Mouse (Mus musculus): ENCODE results near the gene Gtf2a2. TPM values are rescaled to one million over a fixed set of nuclear protein-coding genes. Genes with fewer than 3 reads are reported as not detected.

Gtf2a2 gene
- polyA plus RNA-seq, 1 experiment from 2014 or later: 149 TPM

DNA sequence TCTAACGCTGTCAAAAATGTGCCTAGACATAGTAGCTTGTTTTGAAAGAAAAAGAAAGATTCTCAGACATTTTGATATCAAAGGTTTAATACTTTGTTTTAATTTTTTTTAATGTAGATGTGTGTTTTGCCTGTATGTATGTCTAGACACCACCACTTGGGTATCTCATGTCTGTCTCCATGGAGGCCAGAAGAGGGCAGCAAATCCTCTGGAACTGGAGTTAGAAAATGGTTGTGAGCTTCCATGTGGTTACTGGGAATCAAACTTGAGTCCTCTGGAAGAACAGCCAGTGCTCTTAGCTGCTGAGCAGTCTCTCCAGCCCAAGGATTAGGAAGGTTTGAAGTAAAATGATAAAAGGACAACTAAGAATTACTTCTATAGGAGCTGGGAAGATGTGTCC, 13.0 kb upstream of the Gtf2a2 start:
- Histone ChIP-seq H3K9ac (replicated peaks) (no peak overlapping the region), H3K4me1 (ENCODE audit: insufficient read depth) (peaks cover 7% of the 10 kb centered on the region; the same call in 1 of the 2 replicates), H3K36me3 (replicated peaks; ENCODE audit: insufficient read depth, low read length) (peaks cover 74% of the 10 kb centered on the region), H3K27ac (ENCODE audit: low read depth) (no peak overlapping the region), H3K27me3 (ENCODE audit: insufficient read depth, low read length) (no peaks in the 10 kb centered on the region), H3K9me3 (ENCODE audit: low read length) (0 out of 2 replicates have a peak, but pooled peaks cover 3% of the 10 kb centered on the region), H3K4me3 (ENCODE audit: low read depth, low read length) (no peak overlapping the region), H3K4me2 (ENCODE audit: low read depth, low read length) (no peak overlapping the region)
- peak; percentile 52 for TF ChIP-seq CTCF (IDR thresholded peaks at IDR 0.05; ENCODE audit: low read depth)
- no peak for TF ChIP-seq EP300 (IDR thresholded peaks at IDR 0.05; ENCODE audit: low read depth)
- ATAC-seq: no peak
- no peak for DNase-seq
- 93% methylated on average over 1 of the region's 1 CpGs for WGBS (ENCODE audit: insufficient replicate concordance)

DNA sequence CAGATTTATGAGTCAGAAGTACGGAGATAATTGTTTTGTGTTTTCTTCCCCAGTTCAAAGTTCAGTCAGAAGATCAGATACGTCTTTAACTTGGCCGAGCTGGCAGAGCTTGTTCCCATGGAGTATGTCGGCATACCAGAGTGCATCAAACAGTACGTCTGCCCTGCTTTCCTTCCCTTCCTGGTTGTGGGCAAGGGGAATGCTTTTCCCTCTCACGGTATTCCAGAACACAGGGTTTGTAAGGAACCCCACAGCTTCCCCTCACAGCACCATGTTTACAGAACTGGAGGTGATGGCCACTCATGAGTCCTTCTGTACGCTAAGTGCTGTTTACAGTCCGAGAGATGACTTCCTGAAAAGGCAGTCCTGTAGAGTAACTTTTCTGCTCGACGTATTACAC, 8.8 kb upstream of the Gtf2a2 start:
- H3K4me3 ChIP-seq (ENCODE audit: low read depth, low read length): no peak overlapping the region
- H3K9ac ChIP-seq (replicated peaks): no peak overlapping the region
- peaks cover 61% of the 10 kb centered on the region for H3K36me3 ChIP-seq (replicated peaks; ENCODE audit: insufficient read depth, low read length)
- peak overlapping the region; percentile 31 for H3K27ac ChIP-seq (ENCODE audit: low read depth)
- TF ChIP-seq CTCF (IDR thresholded peaks at IDR 0.05; ENCODE audit: low read depth): no peak
- no peak for TF ChIP-seq EP300 (IDR thresholded peaks at IDR 0.05; ENCODE audit: low read depth)
- H3K27me3 ChIP-seq (ENCODE audit: insufficient read depth, low read length): no peaks in the 10 kb centered on the region
- DNase-seq: no peak
- 0 out of 2 replicates have a peak, but pooled peaks cover 1% of the 10 kb centered on the region for H3K4me1 ChIP-seq (ENCODE audit: insufficient read depth)
- 0 out of 2 replicates have a peak, but pooled peaks cover 3% of the 10 kb centered on the region for H3K9me3 ChIP-seq (ENCODE audit: low read length)
- WGBS (ENCODE audit: insufficient replicate concordance): 68% methylated on average over 10 of the region's 10 CpGs
- ATAC-seq: no peak
- no peak overlapping the region for H3K4me2 ChIP-seq (ENCODE audit: low read depth, low read length)

DNA sequence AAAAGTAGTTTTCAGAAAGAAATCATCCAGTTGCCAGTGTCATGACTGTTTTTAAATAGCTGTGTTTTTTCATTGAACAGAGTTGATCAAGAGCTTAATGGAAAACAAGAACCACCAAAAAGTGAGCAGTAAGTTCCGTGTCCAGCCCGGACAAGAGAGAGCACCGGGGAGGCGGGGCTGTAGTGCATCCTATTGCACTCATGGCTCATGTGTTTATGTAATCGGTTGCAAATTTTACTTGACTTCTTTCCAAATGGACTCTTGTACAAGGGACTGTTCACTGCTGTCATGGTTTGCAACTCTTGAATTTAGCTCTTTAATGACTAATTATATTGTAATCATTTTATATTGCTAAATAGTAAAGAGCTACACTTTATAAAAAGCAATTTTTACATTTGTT, 5.4 kb upstream of the Gtf2a2 start:
- H3K27ac ChIP-seq (ENCODE audit: low read depth): peak overlapping the region; percentile 22
- H3K36me3 ChIP-seq (replicated peaks; ENCODE audit: insufficient read depth, low read length): peaks cover 41% of the 10 kb centered on the region
- WGBS (ENCODE audit: insufficient replicate concordance): 55% methylated on average over 5 of the region's 5 CpGs
- no peaks in the 10 kb centered on the region for H3K9me3 ChIP-seq (ENCODE audit: low read length)
- H3K9ac ChIP-seq (replicated peaks): no peak overlapping the region
- peaks cover 18% of the 10 kb centered on the region for H3K4me1 ChIP-seq (ENCODE audit: insufficient read depth)
- no peaks in the 10 kb centered on the region for H3K27me3 ChIP-seq (ENCODE audit: insufficient read depth, low read length)
- TF ChIP-seq EP300 (IDR thresholded peaks at IDR 0.05; ENCODE audit: low read depth): peak; percentile 53
- no peak for TF ChIP-seq CTCF (IDR thresholded peaks at IDR 0.05; ENCODE audit: low read depth)
- ATAC-seq (peak; percentile 75), DNase-seq (peak; percentile 64)
- H3K4me2 ChIP-seq (ENCODE audit: low read depth, low read length): no peak overlapping the region
- H3K4me3 ChIP-seq (ENCODE audit: low read depth, low read length): no peak overlapping the region

DNA sequence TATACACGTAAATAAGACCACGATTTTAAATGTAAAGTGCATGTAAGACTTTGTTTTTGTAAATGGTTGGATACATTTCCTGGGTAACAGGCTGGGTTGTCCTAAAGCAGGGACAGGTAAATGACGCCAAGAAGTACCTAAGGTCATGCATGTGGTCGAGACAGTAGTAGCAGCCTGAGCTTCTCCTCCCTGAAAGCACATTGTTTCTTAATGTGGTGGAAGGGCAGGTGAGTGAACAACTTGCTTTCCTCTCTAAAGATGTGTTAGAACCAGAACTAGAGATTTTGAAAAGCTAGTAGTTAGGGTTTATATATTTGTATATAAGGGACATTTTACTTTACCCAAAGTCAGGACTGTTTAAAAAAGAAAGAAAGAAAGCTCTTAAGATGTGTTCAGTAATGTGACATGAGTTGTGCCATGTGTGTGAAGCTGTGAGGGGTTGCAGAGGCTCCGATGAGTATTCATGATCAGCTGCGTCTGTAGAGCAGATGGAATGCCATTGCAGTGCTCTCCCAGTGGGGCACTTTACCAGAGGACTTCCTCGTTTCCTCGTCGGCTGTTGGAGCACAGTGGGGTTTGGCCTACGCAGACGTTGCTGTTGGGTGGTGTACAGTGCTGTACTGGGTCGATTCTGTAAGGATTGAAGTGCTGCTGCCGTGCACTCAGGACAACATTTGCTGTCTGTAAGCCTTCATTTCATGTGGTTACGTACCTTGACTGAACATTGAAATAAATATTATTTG, 4.7 kb upstream of the Gtf2a2 start:
- Histone ChIP-seq H3K36me3 (replicated peaks; ENCODE audit: insufficient read depth, low read length) (peaks cover 34% of the 10 kb centered on the region), H3K9me3 (ENCODE audit: low read length) (no peaks in the 10 kb centered on the region), H3K4me2 (ENCODE audit: low read depth, low read length) (no peak overlapping the region), H3K27me3 (ENCODE audit: insufficient read depth, low read length) (no peaks in the 10 kb centered on the region), H3K27ac (ENCODE audit: low read depth) (peak overlapping the region; percentile 58), H3K4me3 (ENCODE audit: low read depth, low read length) (no peak overlapping the region), H3K9ac (replicated peaks) (no peak overlapping the region), H3K4me1 (ENCODE audit: insufficient read depth) (peaks cover 18% of the 10 kb centered on the region)
- ATAC-seq (no peak), DNase-seq (no peak)
- WGBS (ENCODE audit: insufficient replicate concordance): 74% methylated on average over 14 of the region's 14 CpGs
- TF ChIP-seq CTCF (IDR thresholded peaks at IDR 0.05; ENCODE audit: low read depth) (no peak), EP300 (IDR thresholded peaks at IDR 0.05; ENCODE audit: low read depth) (no peak)

DNA sequence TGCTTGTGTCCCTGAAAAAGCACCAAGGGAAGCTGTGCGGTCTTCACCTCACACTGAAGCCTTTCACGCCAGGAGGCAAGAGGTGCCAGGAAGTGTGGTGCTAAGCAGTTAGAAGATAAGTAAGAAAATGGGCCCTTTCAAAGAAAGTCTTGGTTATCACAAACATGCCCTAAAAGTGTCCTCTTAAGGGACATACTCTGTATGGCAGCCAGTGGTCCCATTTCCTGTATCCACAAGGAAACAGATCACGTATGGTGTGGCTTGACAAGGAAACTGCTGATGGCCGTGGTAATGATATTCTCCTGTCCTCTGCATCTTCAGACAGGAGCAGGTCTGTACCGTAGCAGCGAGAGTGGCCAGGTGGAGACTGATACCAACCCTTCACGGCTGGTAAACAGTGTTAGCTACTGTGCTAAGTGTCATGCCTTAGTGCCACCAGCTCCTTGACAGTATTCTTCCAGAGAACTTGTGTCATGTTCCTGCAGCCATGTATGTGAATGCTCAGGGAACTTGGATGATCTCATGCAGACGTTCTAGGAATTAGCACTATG, 2.5 kb upstream of the Gtf2a2 start:
- Histone ChIP-seq H3K36me3 (replicated peaks; ENCODE audit: insufficient read depth, low read length) (peaks cover 19% of the 10 kb centered on the region), H3K9ac (replicated peaks) (no peak overlapping the region), H3K9me3 (ENCODE audit: low read length) (no peaks in the 10 kb centered on the region), H3K27ac (ENCODE audit: low read depth) (peak overlapping the region; percentile 99), H3K27me3 (ENCODE audit: insufficient read depth, low read length) (no peaks in the 10 kb centered on the region), H3K4me2 (ENCODE audit: low read depth, low read length) (no peak overlapping the region), H3K4me3 (ENCODE audit: low read depth, low read length) (no peak overlapping the region), H3K4me1 (ENCODE audit: insufficient read depth) (peaks cover 29% of the 10 kb centered on the region)
- ATAC-seq: no peak
- DNase-seq: no peak
- TF ChIP-seq CTCF (IDR thresholded peaks at IDR 0.05; ENCODE audit: low read depth) (no peak), EP300 (IDR thresholded peaks at IDR 0.05; ENCODE audit: low read depth) (no peak)
- WGBS (ENCODE audit: insufficient replicate concordance): 50% methylated on average over 8 of the region's 8 CpGs

DNA sequence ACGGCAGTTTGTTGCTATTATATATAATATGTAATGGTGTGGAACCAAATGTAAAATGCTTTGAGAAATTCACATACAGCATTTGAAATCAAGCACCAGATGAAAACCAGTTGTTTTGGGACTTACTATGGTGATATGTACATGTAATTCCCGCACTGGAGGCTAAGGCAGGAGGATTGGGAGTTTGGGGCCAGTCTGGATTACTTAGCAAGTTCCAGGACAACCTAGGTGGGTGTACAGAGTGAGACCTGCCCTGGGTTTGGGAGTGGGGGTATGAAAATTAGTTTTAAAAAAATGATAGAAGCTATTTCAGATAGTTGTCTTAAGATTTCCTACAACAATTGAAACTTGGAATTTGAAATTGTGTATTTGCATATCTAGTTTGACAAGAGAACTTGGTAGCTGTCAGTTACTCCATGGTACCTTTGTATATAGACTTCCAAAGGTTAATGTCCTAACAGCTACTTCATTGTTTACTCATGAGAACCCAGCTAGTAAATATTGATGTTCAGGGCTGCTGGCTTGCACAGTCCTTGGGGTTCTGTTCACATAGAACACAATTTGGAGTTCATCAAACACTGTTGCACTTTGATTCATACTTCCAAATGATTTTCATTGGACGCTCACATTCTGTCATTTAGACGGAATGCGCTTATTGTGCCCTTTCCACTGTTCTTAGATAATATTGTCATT, 1.4 kb upstream of the Gtf2a2 start:
- ATAC-seq (peak; percentile 74), DNase-seq (no peak)
- Histone ChIP-seq H3K9ac (replicated peaks) (no peak overlapping the region), H3K36me3 (replicated peaks; ENCODE audit: insufficient read depth, low read length) (peaks cover 15% of the 10 kb centered on the region), H3K4me3 (ENCODE audit: low read depth, low read length) (no peak overlapping the region), H3K9me3 (ENCODE audit: low read length) (no peaks in the 10 kb centered on the region), H3K27me3 (ENCODE audit: insufficient read depth, low read length) (no peaks in the 10 kb centered on the region), H3K27ac (ENCODE audit: low read depth) (peak overlapping the region; percentile 99), H3K4me2 (ENCODE audit: low read depth, low read length) (no peak overlapping the region), H3K4me1 (ENCODE audit: insufficient read depth) (peaks cover 29% of the 10 kb centered on the region)
- 77% methylated on average over 5 of the region's 5 CpGs for WGBS (ENCODE audit: insufficient replicate concordance)
- TF ChIP-seq CTCF (IDR thresholded peaks at IDR 0.05; ENCODE audit: low read depth) (no peak), EP300 (IDR thresholded peaks at IDR 0.05; ENCODE audit: low read depth) (peak; percentile 69)
